Mouse (Mus musculus): ENCODE results near the gene Rai1.

GRCm38 (mm10) chr11:60231951-60232350, 127.1 kb downstream of the Rai1 start:
- TF ChIP-seq CTCF (IDR thresholded peaks at IDR 0.05; ENCODE audit: borderline replicate concordance, control insufficient read depth, extremely low read depth, insufficient read depth, low read length, poor library complexity): no peak
- TF ChIP-seq POLR2A (IDR thresholded peaks at IDR 0.05; ENCODE audit: control insufficient read depth, extremely low read depth, insufficient read depth, low read length, poor library complexity): no peak

All from thymus, adult 2 months (tissue).